In the genomic region with DNA sequence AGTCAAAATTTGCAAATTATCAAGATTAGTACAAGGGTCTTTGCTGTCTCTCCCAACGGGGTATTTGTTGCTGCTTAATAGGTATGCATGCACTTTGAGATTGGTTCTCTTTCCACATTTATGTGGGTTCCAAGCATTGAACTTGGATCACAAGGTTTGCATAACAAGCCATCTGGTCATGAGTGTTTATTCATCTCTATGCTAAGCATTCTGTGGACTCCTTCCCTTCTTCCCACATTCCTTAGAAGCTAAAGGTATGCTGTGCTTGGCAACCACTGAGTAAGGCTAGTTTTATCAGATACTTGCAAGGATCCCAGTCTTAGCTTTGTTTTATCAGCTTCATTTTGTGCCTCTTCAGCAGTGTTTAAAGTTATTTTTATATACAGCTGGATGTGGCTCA, we compare ENCODE assay signal across 16 mouse cellular contexts.
"Had no signal": no experiment of that assay in that cellular context is flagged by ENCODE, and none has a peak within 500 bp of the region (broad histone marks: within the 10 kb centered on the region; RNA-seq: fewer than 3 reads in every experiment).

No protein-coding gene starts in this region.

- DNase-seq: liver, embryonic 13.5 days; liver, postnatal 0 days; lung, embryonic 14.5 days; lung, postnatal 14 days; right cerebral cortex, postnatal 25 days; right cerebral cortex, postnatal 4 days; spleen, adult 18-20 months; thymus, adult 2 months; thymus, postnatal 25 days; thymus, postnatal 4 days had no signal

- H3K27ac ChIP-seq: liver, embryonic 13.5 days; liver, embryonic 15.5 days; macrophage; midbrain, embryonic 13.5 days; midbrain, embryonic 15.5 days; neural tube, embryonic 12.5 days had no signal

- H3K4me3 ChIP-seq: liver, embryonic 13.5 days; liver, embryonic 15.5 days; megakaryocyte, embryonic 14.5 days; midbrain, embryonic 13.5 days; midbrain, embryonic 15.5 days; neural tube, embryonic 12.5 days had no signal
